Mouse (Mus musculus) liver, postnatal 0 days (tissue): ENCODE measurements around the gene Dab2. TPM values are rescaled to one million over a fixed set of nuclear protein-coding genes. Genes with fewer than 3 reads are reported as not detected.

Experiments
- ATAC-seq: fragments of 200-750 bp; cut with Nextera tagmentation; 2 replicates; pipeline ENCODE4 v1.8.0; 2017; ENCODE audit warnings: mild to moderate bottlenecking, moderate library complexity
- DNase-seq: peaks from one replicate; pipeline ENCODE4 v3.0.0-alpha.2; 2016
- H3K27ac ChIP-seq: fragments of 300-500 bp; sonication (generic); 2 replicates; pipeline ENCODE4 v1.5.1; 2014; ENCODE audit warnings: antibody characterized with exemption, moderate library complexity, mild to moderate bottlenecking, low read depth
- H3K27me3 ChIP-seq: fragments of 300-500 bp; sonication (generic); 2 replicates; pipeline ENCODE4 v1.6.1; 2014; ENCODE audit warnings: low read length, control low read depth, mixed read lengths; ENCODE audit not compliant: insufficient read depth
- H3K36me3 ChIP-seq: fragments of 300-500 bp; sonication (generic); replicated peaks from 2 replicates; pipeline ENCODE4 v1.6.1; 2014; ENCODE audit warnings: mild to moderate bottlenecking, control low read depth, low read length, moderate library complexity, mixed read lengths; ENCODE audit not compliant: insufficient read depth
- H3K4me1 ChIP-seq: fragments of 300-500 bp; sonication (generic); 2 replicates; pipeline ENCODE4 v1.6.1; 2014; ENCODE audit warnings: antibody characterized with exemption, mild to moderate bottlenecking, control low read depth; ENCODE audit not compliant: insufficient read depth
- H3K4me2 ChIP-seq: fragments of 300-500 bp; sonication (generic); 2 replicates; pipeline ENCODE4 v1.6.1; 2014; ENCODE audit warnings: low read depth, mild to moderate bottlenecking, low read length, moderate library complexity, mixed read lengths
- H3K4me3 ChIP-seq: fragments of 300-500 bp; sonication (generic); 2 replicates; pipeline ENCODE4 v1.5.1; 2014; ENCODE audit warnings: low read depth, low read length
- H3K9ac ChIP-seq: fragments of 300-500 bp; sonication (generic); replicated peaks from 2 replicates; pipeline ENCODE4 v1.6.1; 2014; ENCODE audit warnings: mild to moderate bottlenecking, moderate library complexity
- H3K9me3 ChIP-seq: fragments of 300-500 bp; sonication (generic); 2 replicates; pipeline ENCODE4 v1.6.1; 2016; ENCODE audit warnings: mild to moderate bottlenecking, control low read depth, low read length, mixed read lengths
- CTCF ChIP-seq: sonication (generic); IDR thresholded peaks from 2 replicates; pipeline ENCODE4 v1.5.1; 2016; ENCODE audit warnings: antibody characterized with exemption, low read depth
- EP300 ChIP-seq: IDR thresholded peaks from 2 replicates; pipeline ENCODE4 v1.6.1; 2016; ENCODE audit warnings: antibody characterized with exemption, low read depth, mild to moderate bottlenecking
- WGBS: fragments of 180-500 bp; shearing (Covaris S2); extraction: QIAGEN DNeasy Blood & Tissue Kit; methylation state at CpG from one replicate; pipeline ENCODE4 v1.1.7; 2014; ENCODE audit not compliant: insufficient replicate concordance; 5-methylcytosine and 5-hydroxymethylcytosine counted together
- polyA plus RNA-seq: library from polyadenylated mRNA; unstranded; fragments of >200 nt; fragmentation: Nextera tagmentation; extraction: Ambion mirVana; gene quantifications from 2 replicates; pipeline ENCODE4 v1.2.1, GENCODE M21; 2015

The Dab2 gene
- polyA plus RNA-seq, 1 experiment from 2014 or later: 10.8 TPM

DNA sequence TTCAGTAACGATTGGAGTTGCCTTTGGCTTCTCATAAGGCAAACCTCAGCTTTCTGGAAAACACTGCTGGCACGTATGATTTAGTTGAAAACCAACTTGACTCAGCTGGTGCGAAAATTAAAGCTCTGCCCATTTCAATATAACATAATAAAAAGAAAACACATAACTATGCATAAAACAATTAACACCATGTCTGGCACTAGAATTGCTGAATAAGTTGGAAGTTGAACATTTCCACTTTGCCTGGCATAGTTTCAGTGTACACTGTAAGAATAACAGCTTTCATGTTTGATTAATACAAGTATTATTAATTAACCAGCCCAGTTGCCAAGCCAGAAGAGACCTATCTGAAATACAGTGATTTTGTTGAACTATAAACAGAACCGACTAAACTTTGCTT is 2.6 kb downstream of the Dab2 start:
- Histone ChIP-seq H3K9ac (no peak overlapping the region), H3K9me3 (no peaks in the 10 kb centered on the region), H3K36me3 (no peaks in the 10 kb centered on the region), H3K27ac (no peak overlapping the region), H3K4me2 (no peak overlapping the region), H3K4me1 (no peaks in the 10 kb centered on the region), H3K4me3 (no peak overlapping the region), H3K27me3 (no peaks in the 10 kb centered on the region)
- no peak for TF ChIP-seq EP300
- TF ChIP-seq CTCF: no peak
- WGBS: 80% methylated on average over 4 of the region's 4 CpGs
- ATAC-seq (no peak), DNase-seq (no peak)

DNA sequence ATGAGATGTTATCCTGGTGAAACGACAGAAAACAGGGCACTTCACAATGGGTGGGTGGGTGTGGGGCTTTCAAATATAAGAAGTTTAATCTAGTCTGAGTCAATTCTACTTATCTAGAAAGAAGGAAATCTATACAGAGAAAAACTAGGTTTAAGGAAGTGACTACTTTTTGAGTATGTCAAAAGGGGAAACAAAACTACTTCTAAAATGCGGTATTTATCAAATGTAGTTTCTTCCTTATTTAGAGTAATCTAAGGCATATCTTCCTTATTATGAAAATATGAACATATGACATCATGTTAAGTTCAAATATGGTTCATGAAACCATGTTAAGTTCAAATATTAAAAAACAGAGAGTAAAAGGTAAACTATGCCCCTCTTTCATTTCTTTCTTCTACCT is 4.2 kb downstream of the Dab2 start:
- no peaks in the 10 kb centered on the region for H3K9me3 ChIP-seq
- H3K27ac ChIP-seq: no peak overlapping the region
- no peaks in the 10 kb centered on the region for H3K36me3 ChIP-seq
- WGBS: 41% methylated on average over 2 of the region's 2 CpGs
- ATAC-seq (no peak), DNase-seq (no peak)
- TF ChIP-seq EP300: no peak
- TF ChIP-seq CTCF: no peak
- H3K4me3 ChIP-seq: no peak overlapping the region
- H3K27me3 ChIP-seq: no peaks in the 10 kb centered on the region
- H3K9ac ChIP-seq: no peak overlapping the region
- no peaks in the 10 kb centered on the region for H3K4me1 ChIP-seq
- no peak overlapping the region for H3K4me2 ChIP-seq

DNA sequence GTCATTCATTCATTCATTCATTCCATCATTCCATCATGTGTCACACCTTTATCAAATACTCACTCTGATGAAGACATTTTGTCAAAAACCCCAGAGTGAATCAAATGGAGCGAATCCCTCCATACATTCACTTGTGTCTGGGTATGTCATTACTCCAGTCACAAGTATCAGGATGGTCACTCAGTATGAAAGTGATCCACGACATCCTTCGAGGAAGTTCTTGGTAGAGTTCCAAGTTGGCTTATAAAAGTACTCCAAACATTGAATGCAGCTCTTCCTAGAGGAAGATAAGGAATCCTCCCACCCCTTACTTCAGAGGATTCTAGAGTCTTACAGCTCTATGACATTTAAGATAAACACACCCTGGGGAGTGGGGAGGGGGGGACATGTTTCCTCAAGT is 10.0 kb downstream of the Dab2 start:
- Histone ChIP-seq H3K4me2 (no peak overlapping the region), H3K9ac (no peak overlapping the region), H3K4me3 (no peak overlapping the region), H3K36me3 (no peaks in the 10 kb centered on the region), H3K9me3 (no peaks in the 10 kb centered on the region), H3K27ac (no peak overlapping the region), H3K4me1 (no peaks in the 10 kb centered on the region), H3K27me3 (no peaks in the 10 kb centered on the region)
- DNase-seq (no peak), ATAC-seq (no peak)
- WGBS: 74% methylated on average over 3 of the region's 3 CpGs
- no peak for TF ChIP-seq CTCF
- no peak for TF ChIP-seq EP300

DNA sequence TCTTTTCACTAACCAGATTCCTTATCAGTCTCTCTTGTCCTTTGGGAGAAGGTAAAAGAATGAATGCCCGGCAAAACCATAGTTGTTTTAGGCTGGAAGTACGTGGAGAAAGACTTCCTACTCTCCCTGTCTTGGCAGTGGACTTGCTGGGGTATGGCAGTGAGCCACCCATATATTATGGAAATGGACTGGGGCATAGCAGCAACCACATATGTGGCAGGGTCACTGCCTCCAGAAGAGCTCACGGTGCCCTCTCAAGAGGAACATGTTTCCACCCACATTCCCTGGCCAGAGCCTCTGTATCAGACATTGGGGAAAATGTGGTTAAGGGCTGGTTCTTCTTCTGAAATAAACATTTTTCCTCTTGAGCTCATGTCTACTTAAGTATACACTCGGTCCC is 10.8 kb downstream of the Dab2 start:
- TF ChIP-seq EP300 (no peak), CTCF (no peak)
- Histone ChIP-seq H3K9me3 (no peaks in the 10 kb centered on the region), H3K9ac (no peak overlapping the region), H3K4me2 (no peak overlapping the region), H3K27ac (no peak overlapping the region), H3K4me1 (no peaks in the 10 kb centered on the region), H3K4me3 (no peak overlapping the region), H3K36me3 (no peaks in the 10 kb centered on the region), H3K27me3 (no peaks in the 10 kb centered on the region)
- no peak for ATAC-seq
- DNase-seq: no peak
- 66% methylated on average over 4 of the region's 4 CpGs for WGBS

DNA sequence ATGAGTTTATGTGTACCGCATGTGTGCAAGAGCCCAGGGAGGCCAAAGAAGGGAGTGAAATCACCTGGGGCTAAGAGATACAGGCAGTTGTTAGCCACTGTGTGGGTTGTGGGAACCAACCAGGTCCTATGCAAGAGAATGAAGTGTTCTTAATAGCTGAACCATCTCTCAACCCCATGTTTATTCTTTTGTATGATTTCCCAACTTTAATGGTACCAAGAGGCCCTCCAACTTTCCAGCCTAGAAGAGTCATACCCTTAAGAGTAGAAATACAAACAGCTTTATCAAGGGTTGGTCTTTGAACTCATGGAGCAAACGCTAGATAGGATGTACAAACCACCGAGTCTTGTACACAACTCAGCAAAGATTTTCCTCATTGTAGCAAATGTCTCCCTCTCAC is 12.8 kb downstream of the Dab2 start:
- TF ChIP-seq EP300 (no peak), CTCF (no peak)
- no peak for ATAC-seq
- no peak for DNase-seq
- Histone ChIP-seq H3K36me3 (no peaks in the 10 kb centered on the region), H3K27me3 (no peaks in the 10 kb centered on the region), H3K9ac (no peak overlapping the region), H3K4me3 (no peak overlapping the region), H3K27ac (no peak overlapping the region), H3K4me1 (no peaks in the 10 kb centered on the region), H3K9me3 (no peaks in the 10 kb centered on the region), H3K4me2 (no peak overlapping the region)
- 72% methylated on average over 3 of the region's 3 CpGs for WGBS

DNA sequence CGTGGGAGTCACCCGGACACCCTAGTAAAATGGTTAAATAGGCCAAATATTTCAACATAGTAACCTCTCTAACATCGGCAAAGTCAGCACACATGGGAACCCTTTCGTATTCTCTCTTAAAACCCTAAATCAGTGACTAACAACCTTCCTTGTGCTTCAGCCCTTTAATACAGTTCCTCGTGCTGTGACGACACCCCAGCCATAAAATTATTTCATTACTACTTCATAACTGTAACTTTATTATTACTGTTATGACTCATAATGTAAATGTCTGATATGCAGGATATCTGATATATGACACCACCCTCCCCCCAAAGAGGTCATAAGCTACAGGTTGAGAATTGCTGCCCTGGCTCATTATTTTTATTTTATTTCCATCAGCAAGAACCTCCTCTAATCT is 19.8 kb downstream of the Dab2 start:
- H3K27me3 ChIP-seq: no peaks in the 10 kb centered on the region
- H3K9me3 ChIP-seq: no peaks in the 10 kb centered on the region
- ATAC-seq (no peak), DNase-seq (no peak)
- H3K27ac ChIP-seq: no peak overlapping the region
- H3K9ac ChIP-seq: no peak overlapping the region
- WGBS: 84% methylated on average over 6 of the region's 6 CpGs
- no peak overlapping the region for H3K4me3 ChIP-seq
- TF ChIP-seq CTCF: no peak
- TF ChIP-seq EP300: no peak
- no peak overlapping the region for H3K4me2 ChIP-seq
- no peaks in the 10 kb centered on the region for H3K36me3 ChIP-seq
- H3K4me1 ChIP-seq: no peaks in the 10 kb centered on the region

DNA sequence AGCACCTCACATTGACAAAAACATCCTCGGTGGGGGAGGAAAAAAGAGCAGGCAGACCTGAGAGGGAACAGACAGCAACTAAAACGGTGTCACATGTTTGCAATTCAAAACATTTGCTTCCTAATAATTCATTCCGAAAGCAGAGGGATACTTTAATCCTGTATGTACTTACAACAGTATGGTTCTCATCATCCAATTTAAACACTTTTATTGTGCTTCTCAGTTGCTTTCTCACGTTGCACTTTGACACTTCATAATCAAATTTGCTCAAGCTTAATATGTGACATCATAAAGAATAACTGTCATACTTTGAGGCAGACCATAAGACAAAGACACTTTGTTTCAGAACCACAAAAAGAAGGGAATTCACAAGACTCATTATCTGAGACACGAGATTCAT is 20.9 kb downstream of the Dab2 start:
- Histone ChIP-seq H3K4me2 (no peak overlapping the region), H3K9ac (no peak overlapping the region), H3K4me1 (no peaks in the 10 kb centered on the region), H3K9me3 (no peaks in the 10 kb centered on the region), H3K4me3 (no peak overlapping the region), H3K27ac (no peak overlapping the region), H3K36me3 (no peaks in the 10 kb centered on the region), H3K27me3 (no peaks in the 10 kb centered on the region)
- no peak for DNase-seq
- no peak for TF ChIP-seq EP300
- TF ChIP-seq CTCF: no peak
- WGBS: 62% methylated on average over 5 of the region's 5 CpGs
- no peak for ATAC-seq
